Mouse (Mus musculus) neural tube, embryonic 14.5 days (tissue): Measurements from ENCODE around the gene Cd207. TPM values are rescaled to one million over a fixed set of nuclear protein-coding genes. Genes with fewer than 3 reads are reported as not detected.
A peak's percentile ranks its signal among the peaks of the same experiment; 100 is the strongest.
"Not testable (repeated sequence)": the region's sequence is repeated elsewhere in the genome, so short reads cannot be mapped to it uniquely, and the experiment has no call there.

Experiments used
- ATAC-seq: fragments of 200-750 bp; cut with Nextera tagmentation; 2 replicates; pipeline ENCODE4 v1.8.0; 2017; ENCODE audit warnings: low read depth, mild to moderate bottlenecking, moderate TSS enrichment, moderate library complexity
- H3K27ac ChIP-seq: fragments of 300-500 bp; sonication (generic); 2 replicates; pipeline ENCODE4 v1.5.1; 2014; ENCODE audit warnings: low read depth, mild to moderate bottlenecking, control low read depth, low read length, moderate library complexity, mixed read lengths
- H3K27me3 ChIP-seq: fragments of 300-500 bp; sonication (generic); 2 replicates; pipeline ENCODE4 v1.6.1; 2014; ENCODE audit warnings: low read length; ENCODE audit not compliant: control insufficient read depth, insufficient read depth
- H3K36me3 ChIP-seq: fragments of 300-500 bp; sonication (generic); 2 replicates; pipeline ENCODE4 v1.6.1; 2014; ENCODE audit warnings: low read length, mixed read lengths; ENCODE audit not compliant: control insufficient read depth, insufficient read depth
- H3K4me1 ChIP-seq: fragments of 300-500 bp; sonication (generic); 2 replicates; pipeline ENCODE4 v1.6.1; 2014; ENCODE audit warnings: low read length; ENCODE audit not compliant: control insufficient read depth, insufficient read depth
- H3K4me2 ChIP-seq: fragments of 300-500 bp; sonication (generic); 2 replicates; pipeline ENCODE4 v1.6.1; 2014; ENCODE audit warnings: mild to moderate bottlenecking, low read depth, low read length, control low read depth
- H3K4me3 ChIP-seq: fragments of 300-500 bp; sonication (generic); 2 replicates; pipeline ENCODE4 v1.5.1; 2014; ENCODE audit warnings: low read depth, low read length, control low read depth, mixed read lengths
- H3K9ac ChIP-seq: fragments of 300-500 bp; sonication (generic); replicated peaks from 2 replicates; pipeline ENCODE4 v1.6.1; 2014; ENCODE audit warnings: low read depth, mild to moderate bottlenecking, control low read depth, low read length, mixed read lengths
- H3K9me3 ChIP-seq: fragments of 300-500 bp; sonication (generic); 2 replicates; pipeline ENCODE4 v1.6.1; 2016; ENCODE audit warnings: low read length; ENCODE audit not compliant: control insufficient read depth
- WGBS: fragments of 180-500 bp; shearing (Covaris S2); extraction: QIAGEN DNeasy Blood & Tissue Kit; methylation state at CpG from one replicate; pipeline ENCODE4 v1.1.7; 2014; 5-methylcytosine and 5-hydroxymethylcytosine counted together
- polyA plus RNA-seq: library from polyadenylated mRNA; unstranded; fragments of >200 nt; fragmentation: Nextera tagmentation; extraction: Ambion mirVana; gene quantifications from 2 replicates; pipeline ENCODE4 v1.2.1, GENCODE M21; 2014

The Cd207 gene
- polyA plus RNA-seq, 1 experiment from 2014 or later = not detected

DNA sequence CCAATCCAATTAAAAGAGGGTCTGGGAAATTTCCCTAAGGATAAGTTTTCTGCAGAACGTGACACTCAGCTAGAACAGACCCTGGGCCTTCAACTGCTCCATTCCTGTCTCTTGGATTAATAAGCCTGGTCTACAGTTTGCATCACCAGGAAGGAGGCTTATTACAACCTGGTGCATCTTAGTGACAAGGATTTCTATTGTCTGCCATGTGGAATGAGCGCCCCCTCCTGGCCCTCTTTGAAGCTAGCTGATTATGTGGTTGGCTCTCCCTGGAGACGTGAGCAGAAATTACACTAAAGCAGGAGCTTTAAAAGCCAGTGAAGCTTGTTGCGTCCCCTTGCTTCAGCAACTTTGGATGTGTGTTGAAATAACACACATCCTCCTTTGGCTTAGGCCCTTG, 4.3 kb downstream of the Cd207 start:
- no peak overlapping the region for H3K4me3 ChIP-seq
- no peak overlapping the region for H3K4me2 ChIP-seq
- H3K27me3 ChIP-seq = no peaks in the 10 kb centered on the region
- H3K9me3 ChIP-seq = no peaks in the 10 kb centered on the region
- no peak overlapping the region for H3K27ac ChIP-seq
- H3K4me1 ChIP-seq = no peaks in the 10 kb centered on the region
- 5% methylated on average over 4 of the region's 4 CpGs for WGBS
- H3K36me3 ChIP-seq = no peaks in the 10 kb centered on the region
- peak; percentile 56; the same call in 1 of the 2 replicates for ATAC-seq
- H3K9ac ChIP-seq = no peak overlapping the region

DNA sequence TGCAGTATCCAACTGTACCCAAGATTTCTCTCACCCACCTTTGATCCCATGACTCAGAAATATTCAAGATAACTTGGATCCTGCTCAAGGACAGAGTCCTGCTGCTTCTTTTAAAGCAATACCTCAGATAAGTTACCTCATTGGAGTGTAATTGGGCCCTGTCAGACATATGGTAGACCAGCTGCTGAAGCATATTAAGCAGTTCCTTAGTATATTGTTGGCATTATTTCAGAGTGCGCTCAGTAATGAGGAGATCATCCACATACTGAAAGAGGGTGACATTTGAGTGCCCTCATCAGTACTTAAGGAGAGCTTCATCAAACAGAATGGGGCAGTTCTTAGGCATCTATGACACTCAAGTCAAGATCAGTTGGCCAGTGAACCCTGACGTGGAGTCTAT, 12.6 kb downstream of the Cd207 start:
- Histone ChIP-seq H3K4me2 (no peak overlapping the region), H3K9ac (no peak overlapping the region), H3K27me3 (no peaks in the 10 kb centered on the region), H3K4me3 (no peak overlapping the region), H3K27ac (no peak overlapping the region), H3K9me3 (no peaks in the 10 kb centered on the region), H3K4me1 (no peaks in the 10 kb centered on the region), H3K36me3 (no peaks in the 10 kb centered on the region)
- ATAC-seq = no peak
- WGBS = 85% methylated on average over 2 of the region's 2 CpGs

DNA sequence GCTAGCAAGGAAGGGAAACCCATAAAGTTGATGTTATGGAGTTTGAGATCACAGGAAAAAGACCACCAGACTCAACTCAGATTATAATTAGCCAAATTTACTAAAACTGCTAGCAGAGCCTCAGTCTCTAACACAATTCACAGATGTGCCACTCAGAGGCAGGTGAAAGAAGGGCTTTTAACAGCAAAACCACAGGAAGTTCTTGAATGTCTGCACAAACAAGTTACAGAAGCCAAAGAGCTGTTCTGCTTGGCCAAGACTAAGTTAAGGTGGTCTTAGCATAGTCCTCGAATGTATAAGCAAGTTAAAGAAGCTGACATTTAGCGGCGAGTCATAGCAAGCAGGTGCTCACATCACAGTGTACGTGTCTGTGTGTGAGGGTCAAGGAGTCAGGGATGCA, 16.8 kb downstream of the Cd207 start:
- WGBS = 83% methylated on average over 4 of the region's 4 CpGs
- H3K4me3 ChIP-seq = no peak overlapping the region
- no peak overlapping the region for H3K27ac ChIP-seq
- no peak overlapping the region for H3K9ac ChIP-seq
- no peaks in the 10 kb centered on the region for H3K27me3 ChIP-seq
- H3K4me1 ChIP-seq = no peaks in the 10 kb centered on the region
- H3K9me3 ChIP-seq = no peaks in the 10 kb centered on the region
- H3K36me3 ChIP-seq = no peaks in the 10 kb centered on the region
- ATAC-seq = no peak
- H3K4me2 ChIP-seq = no peak overlapping the region

DNA sequence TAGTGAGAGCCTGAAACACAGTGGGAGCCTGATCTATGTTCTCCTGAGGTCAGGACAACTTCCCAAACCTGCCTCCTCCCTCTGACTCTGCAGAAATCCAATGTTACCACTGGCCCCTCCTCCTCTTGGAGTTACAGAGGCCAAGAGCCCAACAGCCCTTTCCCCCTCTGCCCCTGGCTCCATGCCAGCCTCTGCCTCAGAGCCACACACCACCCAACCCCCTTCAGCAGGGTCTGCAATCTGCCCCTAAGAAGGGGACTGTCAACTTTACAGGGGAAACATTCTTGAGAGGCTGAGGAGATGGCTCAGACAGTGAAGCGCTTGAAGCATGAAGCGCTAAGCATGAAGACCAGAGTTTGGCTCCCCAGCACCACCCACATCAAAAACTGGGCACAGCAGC, 21.6 kb downstream of the Cd207 start, which contains the start of gene Clec4f:
TSS of gene Clec4f (minus strand) at position 101 of the 400 bp plus-strand sequence.
- H3K4me1 ChIP-seq = no peaks in the 10 kb centered on the region
- 96% methylated on average over 2 of the region's 2 CpGs for WGBS
- H3K36me3 ChIP-seq = no peaks in the 10 kb centered on the region
- H3K4me3 ChIP-seq = no peak within 1 kb of the TSS
- no peak within 1 kb of the TSS for H3K4me2 ChIP-seq
- no peaks in the 10 kb centered on the region for H3K27me3 ChIP-seq
- no peak within 1 kb of the TSS for H3K27ac ChIP-seq
- ATAC-seq = no peak
- H3K9ac ChIP-seq = no peak within 1 kb of the TSS
- no peaks in the 10 kb centered on the region for H3K9me3 ChIP-seq

DNA sequence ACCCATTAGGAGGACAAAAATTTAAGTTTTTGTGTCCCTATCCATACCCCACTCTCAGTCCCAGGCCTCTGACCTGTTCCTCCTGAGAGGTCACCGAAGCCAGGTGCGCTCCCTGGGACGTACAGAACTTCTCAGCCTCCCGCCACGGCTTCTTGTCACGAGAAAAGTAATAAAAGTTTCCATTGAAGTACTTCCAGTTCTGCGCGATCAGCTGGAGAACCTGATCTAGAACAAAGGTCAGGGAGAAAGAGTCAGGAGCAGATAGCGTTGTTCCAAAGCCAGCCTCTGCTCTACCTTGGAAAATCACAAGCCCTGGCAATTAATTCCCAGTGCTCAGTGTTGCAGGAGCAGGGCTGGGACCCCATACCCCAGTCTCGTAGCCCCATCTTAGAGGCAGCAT, 30.9 kb downstream of the Cd207 start:
- H3K36me3 ChIP-seq = no peaks in the 10 kb centered on the region
- ATAC-seq = no peak
- H3K27ac ChIP-seq = no peak overlapping the region
- no peak overlapping the region for H3K4me2 ChIP-seq
- no peak overlapping the region for H3K4me3 ChIP-seq
- no peaks in the 10 kb centered on the region for H3K27me3 ChIP-seq
- no peaks in the 10 kb centered on the region for H3K9me3 ChIP-seq
- no peak overlapping the region for H3K9ac ChIP-seq
- H3K4me1 ChIP-seq = no peaks in the 10 kb centered on the region
- 90% methylated on average over 10 of the region's 10 CpGs for WGBS

DNA sequence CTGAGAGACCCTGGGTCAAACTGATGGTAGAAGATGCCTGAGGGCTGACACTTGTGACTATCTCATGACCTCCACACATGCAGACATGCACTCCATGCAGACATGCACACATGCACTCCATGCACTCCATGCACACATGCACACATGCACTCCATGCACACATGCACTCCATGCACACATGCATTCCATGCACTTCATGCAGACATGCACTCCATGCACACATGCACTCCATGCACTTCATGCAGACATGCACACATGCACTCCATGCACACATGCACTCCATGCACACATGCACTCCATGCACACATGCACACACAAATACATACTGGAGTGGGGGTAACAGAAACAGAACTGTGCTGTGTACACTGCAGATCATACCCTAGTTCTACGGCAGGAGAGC, 42.3 kb downstream of the Cd207 start:
- no peak for ATAC-seq
- WGBS = 91% methylated on average over 1 of the region's 1 CpGs
- no peak overlapping the region for H3K27ac ChIP-seq

DNA sequence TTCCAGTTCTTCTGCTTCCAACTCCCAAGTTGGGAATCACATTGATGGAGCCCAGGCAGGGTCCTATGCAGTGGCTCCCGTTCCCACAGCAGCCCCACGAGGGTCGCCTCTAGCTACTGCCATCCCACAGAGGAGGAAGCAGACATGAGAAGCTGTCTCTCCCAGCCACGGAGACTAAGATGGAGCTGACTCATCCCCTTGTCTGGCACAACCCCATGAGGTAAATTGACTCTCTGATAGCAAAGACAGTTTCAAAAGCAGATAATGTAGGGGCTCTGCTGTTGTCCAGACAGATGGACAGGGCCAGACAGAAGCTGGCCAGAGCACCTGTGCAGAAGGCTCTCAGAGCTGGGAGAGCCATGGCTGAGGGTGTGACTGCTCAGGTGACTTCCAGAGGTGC, 43.0 kb downstream of the Cd207 start:
- WGBS = 73% methylated on average over 4 of the region's 4 CpGs
- not testable (repeated sequence) for H3K9ac ChIP-seq, H3K36me3 ChIP-seq, H3K9me3 ChIP-seq, H3K4me3 ChIP-seq, ATAC-seq, H3K4me1 ChIP-seq, H3K27me3 ChIP-seq, H3K4me2 ChIP-seq, H3K27ac ChIP-seq

More for the DNA sequence above, 42.3 kb downstream of the Cd207 start:
- Histone ChIP-seq H3K4me2 (no peak overlapping the region), H3K4me1 (no peaks in the 10 kb centered on the region), H3K27me3 (no peaks in the 10 kb centered on the region), H3K4me3 (no peak overlapping the region), H3K9ac (no peak overlapping the region), H3K36me3 (no peaks in the 10 kb centered on the region), H3K9me3 (no peaks in the 10 kb centered on the region)

DNA sequence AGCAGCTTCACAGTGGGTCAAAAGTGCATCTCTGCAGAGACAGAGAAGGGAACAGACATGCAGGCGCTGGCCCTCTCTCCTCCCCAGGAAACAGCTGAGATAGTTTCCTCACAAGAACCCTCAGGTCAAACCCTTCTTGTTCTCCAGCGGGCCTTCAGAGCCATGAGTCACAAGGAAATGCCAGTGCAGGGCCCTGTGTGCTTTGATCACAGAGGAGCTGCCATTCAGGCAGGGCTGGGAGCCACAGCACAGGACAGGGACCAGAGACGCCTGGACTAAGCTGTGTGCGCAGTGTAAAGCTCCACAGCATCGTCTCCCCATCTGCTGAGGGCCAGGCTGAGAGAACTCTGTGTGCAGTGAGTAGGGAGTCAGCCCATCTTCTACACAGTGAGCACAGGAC, 43.6 kb downstream of the Cd207 start:
- not testable (repeated sequence) for ATAC-seq, H3K9ac ChIP-seq, H3K27ac ChIP-seq, H3K4me3 ChIP-seq, H3K4me1 ChIP-seq, H3K9me3 ChIP-seq, H3K4me2 ChIP-seq, H3K36me3 ChIP-seq, H3K27me3 ChIP-seq
- 63% methylated on average over 5 of the region's 5 CpGs for WGBS

DNA sequence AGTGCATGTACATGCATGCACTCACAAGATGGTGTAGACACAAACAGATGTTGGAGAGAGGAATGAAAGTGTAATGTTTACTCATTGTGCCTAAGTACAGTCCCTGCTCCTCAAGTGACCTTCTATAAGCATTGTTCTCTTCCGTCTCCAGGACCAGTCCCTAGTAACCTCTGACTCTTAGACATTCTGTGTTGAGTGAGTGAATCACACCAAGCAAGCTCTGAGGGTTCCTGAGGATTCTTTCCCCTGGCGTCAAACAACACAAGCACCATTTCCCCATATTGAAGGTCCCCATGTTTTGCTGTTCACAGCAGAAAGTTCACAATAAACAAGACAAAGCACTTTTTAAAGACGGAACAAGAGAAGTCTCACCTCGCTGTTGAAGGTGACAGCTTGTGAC, 45.8 kb downstream of the Cd207 start:
- ATAC-seq = no peak
- Histone ChIP-seq H3K4me1 (no peaks in the 10 kb centered on the region), H3K4me3 (no peak overlapping the region), H3K27ac (no peak overlapping the region), H3K27me3 (no peaks in the 10 kb centered on the region), H3K9ac (no peak overlapping the region), H3K9me3 (no peaks in the 10 kb centered on the region), H3K4me2 (no peak overlapping the region), H3K36me3 (no peaks in the 10 kb centered on the region)
- 80% methylated on average over 4 of the region's 4 CpGs for WGBS

DNA sequence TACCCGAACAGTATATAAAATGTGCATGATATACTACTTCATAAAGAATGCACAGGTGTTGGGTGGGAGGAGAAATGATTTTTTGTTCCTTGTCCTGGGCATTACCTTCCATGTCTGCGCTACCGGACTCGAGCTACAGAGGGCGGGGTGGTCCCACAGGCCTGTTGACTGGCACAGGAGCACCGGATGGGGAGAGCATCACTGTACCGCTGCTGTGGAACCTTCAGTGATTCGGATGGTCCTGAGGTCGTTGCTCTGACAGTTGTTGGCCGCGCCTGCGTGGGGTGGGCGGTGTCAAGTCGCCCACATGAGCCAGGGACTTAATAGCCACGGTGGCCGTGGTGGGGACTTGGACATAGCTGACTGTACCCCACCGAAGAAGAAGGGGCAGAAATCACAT, 50.9 kb downstream of the Cd207 start:
- H3K36me3 ChIP-seq = no peaks in the 10 kb centered on the region
- 67% methylated on average over 17 of the region's 17 CpGs for WGBS
- H3K27me3 ChIP-seq = no peaks in the 10 kb centered on the region
- ATAC-seq = no peak
- no peaks in the 10 kb centered on the region for H3K4me1 ChIP-seq
- H3K4me3 ChIP-seq = no peak overlapping the region
- no peak overlapping the region for H3K4me2 ChIP-seq
- H3K27ac ChIP-seq = no peak overlapping the region
- H3K9me3 ChIP-seq = no peaks in the 10 kb centered on the region
- no peak overlapping the region for H3K9ac ChIP-seq
